ENCODE assay signal across 9 mouse cellular contexts in genomic region chr16:77662107-77662518, GRCm38 (mm10).
DNase-seq lines count a peak whose midpoint lies in the region; ATAC-seq and TF ChIP-seq lines count a peak whose summit lies in the region.
"Had no signal": no experiment of that assay in that cellular context is flagged by ENCODE, and none has a peak within 500 bp of the region (broad histone marks: within the 10 kb centered on the region; RNA-seq: fewer than 3 reads in every experiment).

No protein-coding gene starts in this region.

- H3K9me3 ChIP-seq in kidney, embryonic 15.5 days (replicated peaks), result no peaks in the 10 kb centered on the region
- no peaks in the 10 kb centered on the region for H3K9me3 ChIP-seq in embryonic facial prominence, embryonic 10.5 days
- no peaks in the 10 kb centered on the region for H3K9me3 ChIP-seq in hindbrain, postnatal 0 days (ENCODE audit: low read length)
- no peaks in the 10 kb centered on the region for H3K9me3 ChIP-seq in midbrain, embryonic 14.5 days (ENCODE audit: control insufficient read depth, low read length)

- WGBS in kidney, embryonic 15.5 days, result 14% methylated on average over 4 of the region's 4 CpGs
- WGBS in embryonic facial prominence, embryonic 10.5 days, result 15% methylated on average over 4 of the region's 4 CpGs
- 15% methylated on average over 4 of the region's 4 CpGs for WGBS in hindbrain, postnatal 0 days
- WGBS in midbrain, embryonic 14.5 days, result 10% methylated on average over 4 of the region's 4 CpGs

- H3K4me1 ChIP-seq in kidney, embryonic 15.5 days, result peaks cover 9% of the 10 kb centered on the region
- H3K4me1 ChIP-seq in embryonic facial prominence, embryonic 10.5 days, result peaks cover 25% of the 10 kb centered on the region
- peaks cover 16% of the 10 kb centered on the region for H3K4me1 ChIP-seq in hindbrain, postnatal 0 days (ENCODE audit: insufficient read depth, low read length)
- peaks cover 37% of the 10 kb centered on the region for H3K4me1 ChIP-seq in midbrain, embryonic 14.5 days (ENCODE audit: control insufficient read depth, insufficient read depth, low read length)

- H3K4me2 ChIP-seq in kidney, embryonic 15.5 days, result peak overlapping the region; percentile 32; the same call in 1 of the 2 replicates
- peak overlapping the region; percentile 41 for H3K4me2 ChIP-seq in hindbrain, postnatal 0 days (ENCODE audit: low read depth, low read length)
- peak overlapping the region; percentile 42 for H3K4me2 ChIP-seq in midbrain, embryonic 14.5 days (ENCODE audit: low read length)

- H3K27me3 ChIP-seq in kidney, embryonic 15.5 days, result no peaks in the 10 kb centered on the region
- H3K27me3 ChIP-seq in embryonic facial prominence, embryonic 10.5 days (replicated peaks; ENCODE audit: low read depth, poor library complexity, severe bottlenecking), result no peaks in the 10 kb centered on the region
- H3K27me3 ChIP-seq in hindbrain, postnatal 0 days (ENCODE audit: insufficient read depth, low read length), result no peaks in the 10 kb centered on the region
- H3K27me3 ChIP-seq in midbrain, embryonic 14.5 days (ENCODE audit: control insufficient read depth, insufficient read depth, low read length), result no peaks in the 10 kb centered on the region

- peak; percentile 92 for ATAC-seq in kidney, embryonic 15.5 days (replicated peaks; ENCODE audit: low FRiP score)
- ATAC-seq in hindbrain, postnatal 0 days, result peak; percentile 87
- peak; percentile 85 for ATAC-seq in midbrain, embryonic 14.5 days (ENCODE audit: low FRiP score, low TSS enrichment)

- TF ChIP-seq CTCF in hindbrain, postnatal 0 days (IDR thresholded peaks at IDR 0.05; ENCODE audit: low read depth), result no peak

- no peaks in the 10 kb centered on the region for H3K36me3 ChIP-seq in kidney, embryonic 15.5 days
- no peaks in the 10 kb centered on the region for H3K36me3 ChIP-seq in embryonic facial prominence, embryonic 10.5 days (replicated peaks)
- H3K36me3 ChIP-seq in hindbrain, postnatal 0 days (ENCODE audit: insufficient read depth, low read length), result no peaks in the 10 kb centered on the region
- no peaks in the 10 kb centered on the region for H3K36me3 ChIP-seq in midbrain, embryonic 14.5 days (ENCODE audit: control insufficient read depth, insufficient read depth, low read length)

- DNase-seq in kidney, postnatal 25 days, result no peak
- peak; percentile 70 for DNase-seq in embryonic facial prominence, embryonic 10.5 days (ENCODE audit: low spot score)
- peak; percentile 87 for DNase-seq in hindbrain, postnatal 0 days (ENCODE audit: low spot score)
- DNase-seq in midbrain, embryonic 14.5 days, result peak; percentile 90
- no peak for DNase-seq in gastrocnemius, adult 18-20 months (ENCODE audit: low spot score)
- no peak for DNase-seq in urinary bladder, adult 18-20 months (ENCODE audit: low spot score in 2 of 2)
- no peak for DNase-seq in testis, postnatal 14 days (ENCODE audit: low spot score)

- H3K9ac ChIP-seq in kidney, embryonic 15.5 days, result no peak overlapping the region
- H3K9ac ChIP-seq in hindbrain, postnatal 0 days (replicated peaks; ENCODE audit: low read length), result 0 out of 2 replicates have a peak overlapping the region, but pooled peaks have one; percentile 17
- H3K9ac ChIP-seq in midbrain, embryonic 14.5 days (replicated peaks; ENCODE audit: low read length), result peak overlapping the region; percentile 28; the same call in 1 of the 2 replicates

- H3K27ac ChIP-seq in kidney, embryonic 15.5 days, result 0 out of 2 replicates have a peak overlapping the region, but pooled peaks have one; percentile 13
- peak overlapping the region; percentile 76; the same call in 1 of the 2 replicates for H3K27ac ChIP-seq in embryonic facial prominence, embryonic 10.5 days (replicated peaks)
- peak overlapping the region; percentile 76 for H3K27ac ChIP-seq in hindbrain, postnatal 0 days
- H3K27ac ChIP-seq in midbrain, embryonic 14.5 days (replicated peaks; ENCODE audit: low read depth, low read length), result peak overlapping the region; percentile 91

- no peak overlapping the region for H3K4me3 ChIP-seq in kidney, embryonic 15.5 days (replicated peaks)
- H3K4me3 ChIP-seq in embryonic facial prominence, embryonic 10.5 days, result no peak overlapping the region
- H3K4me3 ChIP-seq in hindbrain, postnatal 0 days (ENCODE audit: low read length), result no peak overlapping the region
- H3K4me3 ChIP-seq in midbrain, embryonic 14.5 days (replicated peaks; ENCODE audit: low read depth, low read length), result no peak overlapping the region
- H3K4me3 ChIP-seq: erythroblast, embryonic 14.5 days had no signal

Comparison
In these comparisons a context has a peak if more than half of its experiments do, and no peak if none do; other contexts are left out.
1. H3K27ac ChIP-seq: peak in every context shown above with its lines; median percentile 91 in midbrain, embryonic 14.5 days; 76 in embryonic facial prominence, embryonic 10.5 days; 76 in hindbrain, postnatal 0 days; 13 in kidney, embryonic 15.5 days.
2. DNase-seq: peak in embryonic facial prominence, embryonic 10.5 days (single experiment), hindbrain, postnatal 0 days (single experiment) and midbrain, embryonic 14.5 days (single experiment); none in kidney, postnatal 25 days (0 of 2), gastrocnemius, adult 18-20 months (single experiment), urinary bladder, adult 18-20 months (0 of 2) and testis, postnatal 14 days (single experiment).
3. Peak in every context shown above with its lines, with median percentiles within 50 percentile points of each other: ATAC-seq and H3K4me2 ChIP-seq.